Mouse (Mus musculus): Measurements from ENCODE around the gene St5. TPM values are rescaled to one million over a fixed set of nuclear protein-coding genes. Genes with fewer than 3 reads are reported as not detected.

The St5 gene
- polyA plus RNA-seq, 1 experiment: 47.6 TPM

DNA sequence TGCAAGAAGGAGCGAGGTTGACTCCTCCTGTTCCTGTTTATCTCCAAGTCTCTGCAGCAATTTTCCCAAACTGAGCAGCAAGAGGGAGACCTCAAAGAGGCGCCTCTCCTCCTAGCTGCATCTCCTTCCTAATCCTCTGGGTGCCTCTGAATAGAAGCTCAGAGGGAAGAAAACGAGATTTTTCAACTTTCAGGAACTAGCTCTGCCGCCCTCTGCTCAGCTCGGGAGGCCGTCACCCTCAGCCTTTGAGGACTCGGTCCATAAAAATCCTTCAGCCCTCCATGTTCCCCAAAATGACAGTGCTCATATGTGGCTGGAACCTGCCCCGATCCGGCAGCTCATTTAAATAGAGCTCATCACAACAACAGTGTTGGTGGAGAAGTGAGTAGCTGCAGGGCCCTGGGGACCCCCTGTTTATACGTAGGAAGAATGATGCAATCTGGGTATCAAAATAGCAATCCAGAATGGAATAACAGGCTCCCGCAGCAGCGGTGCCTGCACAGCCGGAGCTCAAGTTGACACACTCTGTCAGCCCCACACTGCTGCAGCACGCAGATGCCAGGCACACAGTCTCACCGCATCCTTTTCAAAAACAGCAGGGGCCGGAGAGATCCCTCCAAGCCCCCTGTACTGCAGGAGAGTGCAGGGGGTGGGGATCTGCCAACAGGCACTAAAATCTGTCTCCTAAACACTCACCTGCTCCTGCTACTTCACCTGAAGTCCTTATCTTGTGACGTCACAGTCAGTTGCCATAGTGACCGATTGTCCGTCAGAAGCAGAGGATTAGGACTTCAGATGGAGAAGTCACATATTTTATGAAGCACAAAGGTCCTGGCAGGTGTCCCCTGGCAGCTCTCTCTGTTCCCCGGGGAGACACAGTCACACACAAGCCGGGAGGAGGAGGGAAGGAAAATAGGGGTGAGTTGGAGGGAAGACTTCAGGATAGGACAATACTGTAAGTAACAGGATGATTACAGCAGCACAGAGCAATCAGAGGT is 209.8 kb downstream of the St5 start:
- DNase-seq: no peak
- no peak overlapping the region for H3K4me3 ChIP-seq (ENCODE audit: insufficient read depth, low read depth, low read length)
- H3K4me1 ChIP-seq (ENCODE audit: control insufficient read depth, insufficient read depth, low read length): no peaks in the 10 kb centered on the region
- WGBS: 22% methylated on average over 21 of the region's 21 CpGs
- H3K36me3 ChIP-seq (ENCODE audit: control insufficient read depth, insufficient read depth, low read length): no peaks in the 10 kb centered on the region
- TF ChIP-seq POLR2A (IDR thresholded peaks at IDR 0.05; ENCODE audit: low read depth, low read length): no peak
- H3K27me3 ChIP-seq (replicated peaks; ENCODE audit: control insufficient read depth, insufficient read depth, low read length): no peaks in the 10 kb centered on the region
- no peak overlapping the region for H3K27ac ChIP-seq (ENCODE audit: insufficient read depth, low read depth, low read length)

GRCm38 (mm10) chr7:109492616-109493318 is 210.6 kb downstream of the St5 start:
- no peak for DNase-seq
- Histone ChIP-seq H3K36me3 (ENCODE audit: control insufficient read depth, insufficient read depth, low read length) (no peaks in the 10 kb centered on the region), H3K4me3 (ENCODE audit: insufficient read depth, low read depth, low read length) (no peak overlapping the region), H3K27me3 (replicated peaks; ENCODE audit: control insufficient read depth, insufficient read depth, low read length) (no peaks in the 10 kb centered on the region), H3K27ac (ENCODE audit: insufficient read depth, low read depth, low read length) (no peak overlapping the region), H3K4me1 (ENCODE audit: control insufficient read depth, insufficient read depth, low read length) (no peaks in the 10 kb centered on the region)
- TF ChIP-seq POLR2A (IDR thresholded peaks at IDR 0.05; ENCODE audit: low read depth, low read length) (no peak), CTCF (conservative IDR thresholded peaks at IDR 0.05; ENCODE audit: insufficient read depth, insufficient read length, low read depth, low read length) (no peak)
- 86% methylated on average over 18 of the region's 18 CpGs for WGBS

DNA sequence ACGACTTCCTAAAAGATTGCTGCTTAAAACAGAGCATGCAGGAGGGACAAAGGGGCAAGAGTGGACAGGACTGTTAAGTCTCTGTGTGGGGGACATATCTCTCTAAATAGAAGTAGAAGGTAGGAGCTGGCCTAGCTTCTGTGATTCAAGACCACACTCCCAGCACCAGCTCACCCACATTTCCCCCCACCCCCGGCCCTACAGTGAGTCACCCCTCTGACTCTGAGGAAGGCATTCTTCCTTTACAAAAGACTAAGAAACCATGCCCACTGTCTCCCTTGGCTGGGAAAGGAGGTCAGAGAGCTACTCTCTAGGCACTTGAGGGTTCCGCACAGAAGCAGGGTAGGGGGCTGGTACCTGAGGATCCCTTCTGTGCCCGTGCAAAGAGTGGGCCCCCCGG is 219.2 kb downstream of the St5 start:
- no peak for DNase-seq
- H3K4me1 ChIP-seq (ENCODE audit: control insufficient read depth, insufficient read depth, low read length): no peaks in the 10 kb centered on the region
- 73% methylated on average over 5 of the region's 5 CpGs for WGBS
- no peak for TF ChIP-seq POLR2A (IDR thresholded peaks at IDR 0.05; ENCODE audit: low read depth, low read length)
- TF ChIP-seq CTCF (conservative IDR thresholded peaks at IDR 0.05; ENCODE audit: insufficient read depth, insufficient read length, low read depth, low read length): no peak
- H3K27me3 ChIP-seq (replicated peaks; ENCODE audit: control insufficient read depth, insufficient read depth, low read length): no peaks in the 10 kb centered on the region
- H3K4me3 ChIP-seq (ENCODE audit: insufficient read depth, low read depth, low read length): no peak overlapping the region
- no peaks in the 10 kb centered on the region for H3K36me3 ChIP-seq (ENCODE audit: control insufficient read depth, insufficient read depth, low read length)
- no peak overlapping the region for H3K27ac ChIP-seq (ENCODE audit: insufficient read depth, low read depth, low read length)

DNA sequence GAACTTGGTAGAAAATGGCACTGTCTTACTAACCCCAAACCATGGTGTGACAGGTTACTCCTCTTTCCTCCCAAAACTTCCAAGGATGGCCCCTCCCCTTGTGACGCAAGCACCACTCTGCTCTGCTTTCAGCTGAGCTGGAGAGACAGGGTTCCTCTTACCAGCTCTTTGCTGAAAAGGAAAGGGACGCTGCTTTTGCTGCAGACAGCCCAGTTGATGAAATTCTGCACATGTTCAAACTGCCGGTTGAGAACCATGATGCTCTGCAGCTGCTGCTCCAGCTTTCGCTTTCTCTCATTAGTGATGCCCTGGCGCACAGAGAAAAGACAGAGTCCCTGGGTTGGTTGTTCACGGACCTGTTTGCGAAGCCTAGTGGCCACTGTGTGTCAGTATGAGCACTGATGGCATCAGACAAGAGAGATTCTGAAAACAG is 222.6 kb downstream of the St5 start:
- no peaks in the 10 kb centered on the region for H3K36me3 ChIP-seq (ENCODE audit: control insufficient read depth, insufficient read depth, low read length)
- no peak for TF ChIP-seq POLR2A (IDR thresholded peaks at IDR 0.05; ENCODE audit: low read depth, low read length)
- no peak for TF ChIP-seq CTCF (conservative IDR thresholded peaks at IDR 0.05; ENCODE audit: insufficient read depth, insufficient read length, low read depth, low read length)
- 20% methylated on average over 7 of the region's 7 CpGs for WGBS
- H3K27ac ChIP-seq (ENCODE audit: insufficient read depth, low read depth, low read length): no peak overlapping the region
- H3K4me1 ChIP-seq (ENCODE audit: control insufficient read depth, insufficient read depth, low read length): no peaks in the 10 kb centered on the region
- H3K27me3 ChIP-seq (replicated peaks; ENCODE audit: control insufficient read depth, insufficient read depth, low read length): no peaks in the 10 kb centered on the region
- DNase-seq: peak; percentile 13
- no peak overlapping the region for H3K4me3 ChIP-seq (ENCODE audit: insufficient read depth, low read depth, low read length)

DNA sequence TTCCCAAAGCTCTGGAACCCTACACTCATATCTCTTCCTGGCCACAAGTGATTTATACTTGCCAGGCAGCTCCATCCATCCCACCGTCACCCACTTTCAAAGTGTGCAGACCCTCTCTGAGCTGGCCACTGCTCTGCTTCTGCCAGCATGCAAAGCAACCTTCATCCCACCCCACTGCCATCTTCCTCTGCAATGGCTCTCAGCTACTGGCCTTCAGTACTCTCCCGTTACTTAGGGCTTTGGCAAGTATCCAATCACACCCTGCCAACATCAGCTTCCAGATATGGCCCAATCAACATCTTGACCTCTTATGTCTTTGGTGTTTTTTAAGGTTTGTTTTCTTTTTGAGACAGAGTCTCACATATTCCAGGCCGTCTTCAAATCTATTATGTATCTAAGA is 225.5 kb downstream of the St5 start:
- 56% methylated on average over 3 of the region's 3 CpGs for WGBS
- DNase-seq: no peak
- Histone ChIP-seq H3K4me1 (ENCODE audit: control insufficient read depth, insufficient read depth, low read length) (no peaks in the 10 kb centered on the region), H3K27ac (ENCODE audit: insufficient read depth, low read depth, low read length) (no peak overlapping the region), H3K36me3 (ENCODE audit: control insufficient read depth, insufficient read depth, low read length) (no peaks in the 10 kb centered on the region), H3K27me3 (replicated peaks; ENCODE audit: control insufficient read depth, insufficient read depth, low read length) (no peaks in the 10 kb centered on the region), H3K4me3 (ENCODE audit: insufficient read depth, low read depth, low read length) (no peak overlapping the region)
- TF ChIP-seq CTCF (conservative IDR thresholded peaks at IDR 0.05; ENCODE audit: insufficient read depth, insufficient read length, low read depth, low read length): no peak
- no peak for TF ChIP-seq POLR2A (IDR thresholded peaks at IDR 0.05; ENCODE audit: low read depth, low read length)

Other genes starting within 250 kb of the St5 start
- 0.03 and 0.04 TPM in 2 replicates for gene Trim66, start 195.5 kb downstream of the St5 start, polyA plus RNA-seq (2012; rRNA removed)
- 278 and 374 TPM in 2 replicates for gene Rpl27a, start 184.5 kb downstream of the St5 start, polyA plus RNA-seq (2012; rRNA removed)
- gene Akip1, start 85 bp upstream of the St5 start, polyA plus RNA-seq (2012; rRNA removed): 24.7 and 29.8 TPM in 2 replicates
- 0.08 TPM in 1 of 2 replicates, not detected in the other for gene BC051019, start 20.2 kb upstream of the St5 start, polyA plus RNA-seq (2012; rRNA removed)
- gene Ascl3, start 28.1 kb upstream of the St5 start, polyA plus RNA-seq (2012; rRNA removed): 0.92 and 1.6 TPM in 2 replicates
- gene Tmem9b, start 49.3 kb upstream of the St5 start, polyA plus RNA-seq (2012; rRNA removed): 65.8 and 74.5 TPM in 2 replicates
- 1.6 and 1.7 TPM in 2 replicates for gene Nrip3, start 78.4 kb upstream of the St5 start, polyA plus RNA-seq (2012; rRNA removed)
- gene Scube2, start 162.1 kb upstream of the St5 start, polyA plus RNA-seq (2012; rRNA removed): 0.28 and 0.37 TPM in 2 replicates

Data from kidney, adult 2 months (tissue).